Mouse (Mus musculus) cerebellum, adult 2 months (tissue): ENCODE data around the gene Coro2b. TPM values are rescaled to one million over a fixed set of nuclear protein-coding genes. Genes with fewer than 3 reads are reported as not detected.

ENCODE experiments used
- DNase-seq, 2 experiments: peaks; one replicate each; pipeline ENCODE4 v3.0.0; 2021
- H3K27ac ChIP-seq: fragments of 200-500 bp; 2 replicates; pipeline ENCODE4 v1.5.1; 2012; ENCODE audit warnings: low read length, control low read depth, inconsistent platforms; ENCODE audit not compliant: insufficient read depth
- H3K27me3 ChIP-seq: fragments of 200-500 bp; 2 replicates; pipeline ENCODE4 v1.6.1; 2012; ENCODE audit warnings: inconsistent platforms, mild to moderate bottlenecking, low read length, moderate library complexity; ENCODE audit not compliant: control insufficient read depth, insufficient read depth
- H3K4me1 ChIP-seq: fragments of 200-500 bp; 2 replicates; pipeline ENCODE4 v1.6.1; 2011; ENCODE audit warnings: low read length; ENCODE audit not compliant: control insufficient read depth, insufficient read depth
- H3K4me3 ChIP-seq: fragments of 200-500 bp; replicated peaks from 2 replicates; pipeline ENCODE3; 2011; ENCODE audit warnings: mild to moderate bottlenecking, low read depth, low read length, control low read depth; ENCODE audit not compliant: insufficient read depth
- CTCF ChIP-seq: fragments of 200-500 bp; IDR thresholded peaks from 2 replicates; pipeline ENCODE4 v1.5.1; 2011; ENCODE audit warnings: low read depth, mild to moderate bottlenecking, control low read depth, low read length, moderate library complexity, borderline replicate concordance; ENCODE audit not compliant: insufficient read depth
- POLR2A ChIP-seq: fragments of 200-500 bp; IDR thresholded peaks from 2 replicates; pipeline ENCODE4 v1.6.1; 2011; ENCODE audit warnings: low read length, control low read depth, borderline replicate concordance; ENCODE audit not compliant: insufficient read depth
- WGBS: fragments of 180-500 bp; shearing (Covaris S2); methylation state at CpG from one replicate; pipeline ENCODE4 v1.1.7; 2018; 5-methylcytosine and 5-hydroxymethylcytosine counted together
- polyA plus RNA-seq: library from polyadenylated mRNA; depleted of rRNA; stranded (reverse); fragments of >200 nt; gene quantifications from 2 replicates; pipeline ENCODE4 v1.2.3, GENCODE M21; 2012

Coro2b gene
- polyA plus RNA-seq, 1 experiment, result 210 TPM

GRCm38 (mm10) chr9:62547476-62547875 lies 10.6 kb upstream of the Coro2b start:
- Histone ChIP-seq H3K27me3 (no peaks in the 10 kb centered on the region), H3K27ac (0 out of 2 replicates have a peak overlapping the region, but pooled peaks have one; percentile 0), H3K4me3 (no peak overlapping the region), H3K4me1 (peaks cover 26% of the 10 kb centered on the region)
- no peak for TF ChIP-seq CTCF
- no peak for TF ChIP-seq POLR2A
- peak; percentile 38 to 41 for DNase-seq
- WGBS, result 17% methylated on average over 3 of the region's 3 CpGs

- no peak overlapping the region for H3K27ac ChIP-seq
- peaks cover 37% of the 10 kb centered on the region for H3K4me1 ChIP-seq
- H3K27me3 ChIP-seq, result no peaks in the 10 kb centered on the region
- no peak overlapping the region for H3K4me3 ChIP-seq
- DNase-seq, result peak; percentile 7 to 20
- no peak for TF ChIP-seq POLR2A
- TF ChIP-seq CTCF, result no peak
- WGBS, result 76% methylated on average over 10 of the region's 10 CpGs
Observed at GRCm38 (mm10) chr9:62544856-62545255, 8.0 kb upstream of the Coro2b start.

GRCm38 (mm10) chr9:62543878-62544277 lies 7.0 kb upstream of the Coro2b start:
- 94% methylated on average over 4 of the region's 4 CpGs for WGBS
- Histone ChIP-seq H3K4me1 (peaks cover 47% of the 10 kb centered on the region), H3K27me3 (no peaks in the 10 kb centered on the region), H3K27ac (no peak overlapping the region), H3K4me3 (no peak overlapping the region)
- peak in 1 of 2 experiments; percentile 4 for DNase-seq
- TF ChIP-seq CTCF (no peak), POLR2A (no peak)

- H3K4me3 ChIP-seq, result no peak overlapping the region
- H3K27me3 ChIP-seq, result no peaks in the 10 kb centered on the region
- peak overlapping the region; percentile 98 for H3K27ac ChIP-seq
- peak in 1 of 2 experiments; percentile 57 for DNase-seq
- WGBS, result 23% methylated on average over 10 of the region's 10 CpGs
- TF ChIP-seq POLR2A (no peak), CTCF (no peak)
- peaks cover 44% of the 10 kb centered on the region for H3K4me1 ChIP-seq
Observed at GRCm38 (mm10) chr9:62541606-62542005, 4.8 kb upstream of the Coro2b start.

- 11% methylated on average over 8 of the region's 8 CpGs for WGBS
- H3K27ac ChIP-seq, result peak overlapping the region; percentile 98
- H3K4me3 ChIP-seq, result no peak overlapping the region
- H3K27me3 ChIP-seq, result no peaks in the 10 kb centered on the region
- TF ChIP-seq CTCF, result no peak
- no peak for TF ChIP-seq POLR2A
- peaks cover 44% of the 10 kb centered on the region for H3K4me1 ChIP-seq
- DNase-seq, result peak in 1 of 2 experiments; percentile 72
Observed at GRCm38 (mm10) chr9:62541182-62541581, 4.3 kb upstream of the Coro2b start.

- no peaks in the 10 kb centered on the region for H3K27me3 ChIP-seq
Observed at GRCm38 (mm10) chr9:62540736-62541135, 3.9 kb upstream of the Coro2b start.

GRCm38 (mm10) chr9:62540166-62540565 lies 3.3 kb upstream of the Coro2b start:
- Histone ChIP-seq H3K4me1 (peaks cover 44% of the 10 kb centered on the region), H3K27ac (peak overlapping the region; percentile 98), H3K4me3 (no peak overlapping the region), H3K27me3 (no peaks in the 10 kb centered on the region)
- TF ChIP-seq CTCF (no peak), POLR2A (no peak)
- 22% methylated on average over 9 of the region's 9 CpGs for WGBS
- no peak for DNase-seq

More at GRCm38 (mm10) chr9:62540736-62541135, 3.9 kb upstream of the Coro2b start:
- Histone ChIP-seq H3K27ac (peak overlapping the region; percentile 98), H3K4me3 (no peak overlapping the region), H3K4me1 (peaks cover 44% of the 10 kb centered on the region)
- peak; percentile 94 to 95 for DNase-seq
- TF ChIP-seq CTCF (no peak), POLR2A (peak; percentile 45; the same call in 1 of the 2 replicates)
- WGBS, result 2% methylated on average over 10 of the region's 10 CpGs

- TF ChIP-seq CTCF (peak; percentile 30; the same call in 1 of the 2 replicates), POLR2A (no peak)
- H3K27me3 ChIP-seq, result no peaks in the 10 kb centered on the region
- H3K4me3 ChIP-seq, result no peak overlapping the region
- H3K4me1 ChIP-seq, result peaks cover 51% of the 10 kb centered on the region
- H3K27ac ChIP-seq, result peak overlapping the region; percentile 98
- WGBS, result 22% methylated on average over 9 of the region's 9 CpGs
- no peak for DNase-seq
Observed at GRCm38 (mm10) chr9:62539251-62539711, 2.4 kb upstream of the Coro2b start.
